Mouse (Mus musculus) kidney, embryonic 14.5 days (tissue): ENCODE results near the gene Rln1. TPM values are rescaled to one million over a fixed set of nuclear protein-coding genes. Genes with fewer than 3 reads are reported as not detected.

Experiments used
- ATAC-seq: fragments of 200-750 bp; cut with Nextera tagmentation; 2 replicates; pipeline ENCODE4 v1.8.0; 2017; ENCODE audit warnings: moderate number of reproducible peaks, mild to moderate bottlenecking, moderate TSS enrichment, moderate library complexity; ENCODE audit not compliant: low FRiP score, low TSS enrichment
- H3K27ac ChIP-seq: fragments of 300-500 bp; sonication (generic); 2 replicates; pipeline ENCODE4 v1.5.1; 2014; ENCODE audit warnings: low read depth, mild to moderate bottlenecking, low read length, moderate library complexity, mixed read lengths
- H3K27me3 ChIP-seq: fragments of 300-500 bp; sonication (generic); 2 replicates; pipeline ENCODE4 v1.6.1; 2014; ENCODE audit warnings: mild to moderate bottlenecking, low read length; ENCODE audit not compliant: control insufficient read depth, insufficient read depth
- H3K36me3 ChIP-seq: fragments of 300-500 bp; sonication (generic); 2 replicates; pipeline ENCODE4 v1.6.1; 2014; ENCODE audit warnings: low read length, mixed read lengths; ENCODE audit not compliant: control insufficient read depth, insufficient read depth
- H3K4me1 ChIP-seq: fragments of 300-500 bp; sonication (generic); 2 replicates; pipeline ENCODE4 v1.6.1; 2014; ENCODE audit warnings: low read length, mixed read lengths; ENCODE audit not compliant: control insufficient read depth, insufficient read depth
- H3K4me2 ChIP-seq: fragments of 300-500 bp; sonication (generic); replicated peaks from 2 replicates; pipeline ENCODE4 v1.6.1; 2014; ENCODE audit warnings: low read depth, mild to moderate bottlenecking, low read length
- H3K4me3 ChIP-seq: fragments of 300-500 bp; sonication (generic); 2 replicates; pipeline ENCODE4 v1.5.1; 2014; ENCODE audit warnings: mild to moderate bottlenecking, low read length
- H3K9ac ChIP-seq: fragments of 300-500 bp; sonication (generic); 2 replicates; pipeline ENCODE4 v1.6.1; 2014; ENCODE audit warnings: low read depth, mild to moderate bottlenecking, low read length, moderate library complexity
- H3K9me3 ChIP-seq: fragments of 300-500 bp; sonication (generic); 2 replicates; pipeline ENCODE4 v1.6.1; 2016; ENCODE audit warnings: low read length; ENCODE audit not compliant: control insufficient read depth
- WGBS: fragments of 180-500 bp; shearing (Covaris S2); extraction: QIAGEN DNeasy Blood & Tissue Kit; methylation state at CpG from one replicate; pipeline ENCODE4 v1.1.7; 2014; 5-methylcytosine and 5-hydroxymethylcytosine counted together
- polyA plus RNA-seq: library from polyadenylated mRNA; unstranded; fragments of >200 nt; fragmentation: Nextera tagmentation; extraction: Ambion mirVana; gene quantifications from 2 replicates; pipeline ENCODE4 v1.2.1, GENCODE M21; 2014

Gene Rln1
- polyA plus RNA-seq: 0.83 TPM in 1 of 2 replicates, not detected in the other

- Histone ChIP-seq H3K9me3 (no peaks in the 10 kb centered on the region), H3K27me3 (no peaks in the 10 kb centered on the region), H3K4me2 (peak within 1 kb of the TSS; percentile 78), H3K9ac (peak within 1 kb of the TSS; percentile 54), H3K27ac (no peak within 1 kb of the TSS), H3K36me3 (no peaks in the 10 kb centered on the region), H3K4me1 (no peaks in the 10 kb centered on the region), H3K4me3 (peak within 1 kb of the TSS; percentile 44)
- WGBS: 2% methylated on average over 23 of the region's 23 CpGs
- ATAC-seq: 0 out of 2 replicates have a peak, but pooled peaks have one; percentile 62
These were observed at the start of gene Rln1 for GRCm38 (mm10) chr19:29334068-29334745. Gene Rln1 (minus strand): TSS chr19:29334670.

DNA sequence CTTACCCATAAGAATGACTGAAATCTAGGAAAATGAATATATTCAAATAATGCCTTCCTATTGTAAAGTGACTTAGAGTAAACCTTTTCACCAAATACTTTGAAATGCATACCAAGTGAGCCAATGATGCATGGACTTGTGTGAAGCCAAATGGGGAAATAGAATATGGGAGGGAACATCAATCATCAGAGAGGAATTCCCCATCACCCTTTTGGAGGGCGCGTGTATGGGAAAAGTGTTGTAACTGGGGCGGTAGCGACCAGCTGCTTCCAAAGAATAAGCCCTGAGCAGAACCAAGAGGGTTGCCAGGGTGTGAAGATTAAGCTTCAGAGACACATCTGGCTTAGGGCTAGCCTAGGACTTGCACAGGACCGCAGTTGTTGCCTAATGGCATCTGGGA, 48.9 kb upstream of the Rln1 start:
- H3K4me2 ChIP-seq: no peak overlapping the region
- no peak for ATAC-seq
- no peak overlapping the region for H3K4me3 ChIP-seq
- H3K36me3 ChIP-seq: no peaks in the 10 kb centered on the region
- no peaks in the 10 kb centered on the region for H3K27me3 ChIP-seq
- no peaks in the 10 kb centered on the region for H3K4me1 ChIP-seq
- H3K9me3 ChIP-seq: no peaks in the 10 kb centered on the region
- H3K9ac ChIP-seq: no peak overlapping the region
- H3K27ac ChIP-seq: no peak overlapping the region
- 92% methylated on average over 5 of the region's 5 CpGs for WGBS

DNA sequence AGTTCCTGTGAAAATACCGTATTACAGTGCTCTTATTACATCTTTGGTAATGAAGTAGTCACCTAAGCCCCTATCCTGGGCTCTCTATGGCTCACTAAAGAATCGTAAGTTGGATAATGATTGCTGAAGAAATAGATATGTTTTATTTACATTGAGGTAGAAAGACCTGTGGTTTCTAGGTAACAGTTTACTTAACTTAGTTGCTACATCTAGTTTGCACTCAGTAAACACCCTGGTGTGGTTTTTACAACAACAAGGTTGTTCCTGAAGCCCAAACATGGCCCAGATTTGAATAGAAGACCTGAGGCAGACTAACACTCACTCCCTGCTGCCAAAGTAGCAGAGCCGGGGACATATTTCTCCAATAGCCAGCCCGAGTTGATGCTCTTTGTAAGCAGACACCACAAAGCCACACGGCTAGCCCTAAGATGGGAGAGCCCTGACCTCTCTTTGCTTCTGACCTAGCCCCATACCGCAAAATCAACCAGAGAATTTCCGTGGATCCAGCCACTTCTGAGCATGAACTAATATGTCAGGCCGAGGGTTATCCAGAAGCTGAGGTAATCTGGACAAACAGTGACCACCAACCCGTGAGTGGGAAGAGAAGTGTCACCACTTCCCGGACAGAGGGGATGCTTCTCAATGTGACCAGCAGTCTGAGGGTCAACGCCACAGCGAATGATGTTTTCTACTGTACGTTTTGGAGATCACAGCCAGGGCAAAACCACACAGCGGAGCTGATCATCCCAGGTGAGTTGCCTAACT, 45.6 kb upstream of the Rln1 start:
- no peak overlapping the region for H3K9ac ChIP-seq
- H3K36me3 ChIP-seq: no peaks in the 10 kb centered on the region
- no peak overlapping the region for H3K4me3 ChIP-seq
- no peaks in the 10 kb centered on the region for H3K4me1 ChIP-seq
- no peak for ATAC-seq
- 84% methylated on average over 14 of the region's 14 CpGs for WGBS
- no peaks in the 10 kb centered on the region for H3K27me3 ChIP-seq
- H3K9me3 ChIP-seq: no peaks in the 10 kb centered on the region
- H3K27ac ChIP-seq: no peak overlapping the region
- H3K4me2 ChIP-seq: no peak overlapping the region

- Histone ChIP-seq H3K4me2 (no peak overlapping the region), H3K27me3 (no peaks in the 10 kb centered on the region), H3K4me1 (no peaks in the 10 kb centered on the region), H3K36me3 (no peaks in the 10 kb centered on the region), H3K9ac (no peak overlapping the region), H3K4me3 (no peak overlapping the region), H3K27ac (no peak overlapping the region), H3K9me3 (no peaks in the 10 kb centered on the region)
- no peak for ATAC-seq
- 80% methylated on average over 3 of the region's 3 CpGs for WGBS
These were observed 41.9 kb upstream of the Rln1 start for GRCm38 (mm10) chr19:29376382-29376781.

- no peaks in the 10 kb centered on the region for H3K4me1 ChIP-seq
- no peak overlapping the region for H3K9ac ChIP-seq
- H3K9me3 ChIP-seq: no peaks in the 10 kb centered on the region
- 90% methylated on average over 9 of the region's 9 CpGs for WGBS
- no peak overlapping the region for H3K4me3 ChIP-seq
- H3K27ac ChIP-seq: no peak overlapping the region
- no peak overlapping the region for H3K4me2 ChIP-seq
- no peaks in the 10 kb centered on the region for H3K27me3 ChIP-seq
- ATAC-seq: no peak
- H3K36me3 ChIP-seq: no peaks in the 10 kb centered on the region
These were observed 40.5 kb upstream of the Rln1 start for GRCm38 (mm10) chr19:29374947-29375346.

- no peak overlapping the region for H3K9ac ChIP-seq
- no peaks in the 10 kb centered on the region for H3K36me3 ChIP-seq
- peak overlapping the region; percentile 21; the same call in 1 of the 2 replicates for H3K4me2 ChIP-seq
These were observed 39.0 kb upstream of the Rln1 start for GRCm38 (mm10) chr19:29373438-29373837.

GRCm38 (mm10) chr19:29372621-29373020, 38.2 kb upstream of the Rln1 start:
- ATAC-seq: no peak
- Histone ChIP-seq H3K4me2 (no peak overlapping the region), H3K4me3 (no peak overlapping the region), H3K27me3 (no peaks in the 10 kb centered on the region), H3K4me1 (0 out of 2 replicates have a peak, but pooled peaks cover 1% of the 10 kb centered on the region), H3K27ac (no peak overlapping the region), H3K9ac (no peak overlapping the region), H3K36me3 (no peaks in the 10 kb centered on the region), H3K9me3 (no peaks in the 10 kb centered on the region)
- WGBS: 89% methylated on average over 3 of the region's 3 CpGs

More at GRCm38 (mm10) chr19:29373438-29373837, 39.0 kb upstream of the Rln1 start:
- Histone ChIP-seq H3K27ac (no peak overlapping the region), H3K4me1 (no peaks in the 10 kb centered on the region), H3K27me3 (no peaks in the 10 kb centered on the region), H3K4me3 (no peak overlapping the region), H3K9me3 (no peaks in the 10 kb centered on the region)
- ATAC-seq: no peak
- WGBS: 33% methylated on average over 11 of the region's 11 CpGs

- H3K4me2 ChIP-seq: no peak overlapping the region
- WGBS: 75% methylated on average over 4 of the region's 4 CpGs
- no peak overlapping the region for H3K27ac ChIP-seq
These were observed 37.7 kb upstream of the Rln1 start for GRCm38 (mm10) chr19:29372138-29372537.

More at GRCm38 (mm10) chr19:29372138-29372537, 37.7 kb upstream of the Rln1 start:
- H3K36me3 ChIP-seq: no peaks in the 10 kb centered on the region
- no peaks in the 10 kb centered on the region for H3K9me3 ChIP-seq
- H3K27me3 ChIP-seq: no peaks in the 10 kb centered on the region
- 0 out of 2 replicates have a peak, but pooled peaks cover 3% of the 10 kb centered on the region for H3K4me1 ChIP-seq
- H3K9ac ChIP-seq: no peak overlapping the region
- ATAC-seq: no peak
- no peak overlapping the region for H3K4me3 ChIP-seq
